Mouse (Mus musculus) embryo, embryonic 11.5 days (tissue): ENCODE results near the gene Retreg1.

ENCODE experiments used
- DNase-seq: peaks from one replicate; pipeline ENCODE4 v3.0.0-alpha.2; 2012; ENCODE audit warnings: low read depth, low spot score

Retreg1 gene

DNA sequence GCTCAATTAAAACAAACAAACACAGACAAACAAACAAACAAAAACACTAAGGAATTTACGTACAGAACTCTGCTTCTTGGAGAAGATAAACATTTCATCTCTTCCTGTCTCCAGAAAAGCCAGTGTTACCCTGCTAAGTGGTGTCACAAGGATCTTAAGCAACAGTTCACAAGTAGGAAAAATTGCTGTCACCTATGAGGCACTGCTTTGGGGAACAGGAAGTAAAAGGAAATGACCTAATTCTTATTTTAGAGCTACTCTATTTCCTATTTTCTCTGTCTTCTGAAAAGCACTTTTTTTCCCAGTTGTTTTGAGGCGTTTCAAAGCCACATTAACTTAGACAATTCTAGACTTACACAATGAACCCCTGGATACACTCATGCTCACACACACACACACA lies 12.6 kb upstream of the Retreg1 start:
- DNase-seq = no peak

DNA sequence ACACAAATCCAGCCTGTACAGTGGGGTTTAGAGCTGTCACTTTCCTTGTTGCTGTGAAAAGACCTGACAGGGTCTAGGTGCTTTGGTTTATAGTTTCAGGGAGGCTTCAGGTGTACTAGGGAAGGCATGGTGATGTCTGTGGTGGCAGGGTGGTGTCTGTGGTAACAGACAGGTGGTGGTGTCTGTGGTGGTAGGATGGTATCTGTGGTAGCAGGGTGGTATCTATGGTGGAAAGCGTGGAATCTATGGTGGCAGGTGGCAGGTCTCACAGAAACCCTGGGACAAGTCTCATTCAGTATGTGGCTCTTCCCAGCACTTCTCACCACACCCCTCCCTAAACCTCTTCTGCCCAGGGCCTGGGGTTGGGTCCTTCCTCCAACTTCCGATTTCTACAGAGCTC lies 8.7 kb upstream of the Retreg1 start:
- DNase-seq = no peak

DNA sequence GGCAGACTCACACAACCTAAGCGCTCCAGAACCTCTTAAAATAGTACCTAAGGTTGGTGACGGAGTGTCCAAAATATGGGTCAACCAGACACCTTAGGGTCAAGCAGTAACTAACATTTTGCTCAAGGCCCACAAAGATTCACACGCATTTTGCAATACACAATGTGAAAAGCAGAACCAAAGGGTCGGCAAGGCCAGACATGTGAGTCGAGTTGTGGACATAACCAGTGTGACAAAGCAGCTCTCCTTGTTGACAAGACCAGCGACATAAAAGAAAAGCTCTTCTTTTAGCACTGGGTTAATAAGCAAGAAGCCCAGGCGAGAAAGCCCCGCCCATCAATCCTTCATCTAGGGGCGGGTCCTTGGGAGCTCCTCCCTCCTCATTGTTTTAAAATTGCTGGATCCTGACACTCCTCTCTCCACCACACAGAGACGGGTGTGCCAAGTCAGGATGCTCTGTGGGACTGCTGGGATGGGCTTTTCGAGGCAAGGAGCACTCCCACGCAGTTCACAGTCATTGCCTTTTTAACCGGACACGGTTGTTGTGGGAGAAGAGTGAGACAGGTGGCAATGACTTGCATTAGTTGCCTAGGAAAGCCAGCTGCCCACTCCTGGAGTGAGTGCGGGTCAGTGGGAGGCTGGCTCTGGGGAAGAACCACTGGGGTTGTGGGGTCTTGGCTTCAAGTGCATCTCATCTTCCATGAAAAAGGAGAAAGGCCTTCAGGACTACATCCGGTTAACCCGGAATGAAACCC lies 7.9 kb upstream of the Retreg1 start:
- DNase-seq = no peak

GRCm38 (mm10) chr15:25842462-25843085 lies 406 bp upstream of the Retreg1 start:
- DNase-seq = no peak

DNA sequence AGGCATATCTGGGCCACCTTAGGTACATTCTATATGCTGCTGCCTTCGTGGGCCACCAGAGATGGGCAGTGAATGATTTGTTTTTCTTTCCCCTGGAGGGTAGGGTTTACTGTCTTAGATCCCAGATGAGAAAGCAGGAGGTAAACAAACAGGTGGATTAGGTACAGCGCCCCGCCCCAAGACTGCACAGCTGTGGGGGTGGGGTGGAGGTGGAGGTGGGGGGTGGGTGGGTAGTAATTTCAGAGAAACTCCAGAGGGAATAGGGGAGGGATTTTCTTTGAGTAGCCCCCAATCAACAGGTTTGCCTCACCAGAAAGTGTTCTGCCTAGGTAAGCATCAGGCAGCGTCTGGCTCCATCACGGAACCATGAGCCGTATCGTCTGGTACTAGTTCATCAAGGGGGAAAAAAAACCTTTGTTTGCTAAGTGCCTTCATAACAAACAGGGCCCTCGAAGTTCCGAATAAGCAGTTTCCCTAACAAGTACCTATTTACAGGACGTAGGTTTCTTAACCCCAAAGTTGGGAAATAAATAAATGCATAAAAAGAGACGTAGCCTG lies 1.1 kb downstream of the Retreg1 start:
- DNase-seq = no peak

DNA sequence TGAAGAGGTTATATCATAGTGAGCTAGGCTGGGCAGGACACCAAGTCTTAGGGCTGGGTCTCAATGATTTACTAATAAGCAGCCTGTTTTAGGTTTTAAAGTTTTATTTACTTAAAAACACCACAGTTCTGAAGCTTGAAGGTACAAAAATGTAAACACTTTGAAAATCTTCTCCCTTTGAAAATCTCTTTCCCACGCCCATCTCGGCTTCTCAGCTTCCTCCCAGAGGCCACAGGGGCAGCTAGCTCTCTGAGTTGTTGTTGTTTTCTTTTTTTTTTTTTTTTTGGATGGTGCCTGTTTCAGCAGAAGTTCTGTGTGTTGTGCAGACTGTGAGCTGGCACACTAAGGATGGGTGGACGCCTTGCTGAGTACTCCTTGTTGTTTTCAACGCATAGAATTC lies 1.8 kb downstream of the Retreg1 start:
- DNase-seq = no peak

DNA sequence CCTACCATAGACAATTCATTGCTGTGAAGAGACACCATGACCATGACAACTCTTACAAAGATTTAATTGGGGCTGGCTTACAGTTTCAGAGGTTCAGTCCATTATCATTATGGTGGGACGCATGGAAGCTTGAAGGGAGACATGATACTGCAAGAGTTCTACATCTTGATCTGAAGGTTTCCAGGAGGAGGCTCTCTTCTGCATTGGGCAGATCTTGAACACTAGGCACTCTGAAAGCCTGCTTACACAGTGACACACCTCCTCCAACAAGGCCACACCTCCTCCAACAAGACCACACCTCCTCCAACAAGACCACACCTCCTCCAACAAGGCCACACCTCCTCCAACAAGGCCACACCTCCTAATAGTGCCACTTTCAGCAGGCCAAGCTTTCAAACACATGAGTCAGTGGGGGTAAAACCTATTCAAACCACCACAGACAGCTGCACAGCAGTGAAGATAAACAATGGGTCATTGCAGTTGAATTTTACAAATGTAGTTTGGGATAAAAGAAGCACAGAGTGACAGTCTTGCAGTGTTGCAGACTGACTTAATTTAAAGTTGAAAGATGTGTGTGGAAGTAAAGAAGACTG lies 4.7 kb downstream of the Retreg1 start:
- no peak for DNase-seq

GRCm38 (mm10) chr15:25850552-25850951 lies 7.6 kb downstream of the Retreg1 start:
- no peak for DNase-seq

DNA sequence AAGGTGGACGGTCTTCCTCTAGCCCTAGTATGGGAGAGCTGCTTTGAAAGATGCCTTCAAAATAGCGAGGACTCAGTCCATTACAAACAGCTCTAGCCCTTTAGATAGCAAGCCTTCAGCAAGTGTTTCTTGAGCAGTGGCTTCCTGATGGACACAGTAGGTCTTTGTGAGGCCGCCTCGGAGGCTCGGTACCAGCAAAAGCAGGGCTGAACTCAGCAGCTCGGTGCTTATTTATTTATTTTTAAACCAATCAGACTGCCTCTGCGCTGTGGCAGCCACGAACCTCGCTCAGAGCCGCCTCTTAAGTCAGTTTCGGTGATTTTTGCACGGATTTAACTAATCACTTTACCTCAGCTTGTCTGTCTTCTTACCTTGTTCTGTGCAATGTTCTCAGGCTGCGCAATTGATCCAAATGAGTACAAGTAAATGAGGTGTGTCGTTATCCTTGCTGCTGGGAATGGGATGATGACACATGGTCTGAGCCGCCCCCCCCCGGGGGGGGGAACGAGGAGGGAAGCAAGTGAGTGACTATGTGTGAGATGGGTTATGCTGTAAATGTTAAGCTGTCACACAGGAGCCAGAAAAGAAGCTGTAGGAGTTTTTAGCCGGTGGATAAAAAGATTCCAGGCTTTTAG lies 11.4 kb downstream of the Retreg1 start:
- no peak for DNase-seq

- no peak for DNase-seq
Measured at GRCm38 (mm10) chr15:25858611-25859058, 15.7 kb downstream of the Retreg1 start.

DNA sequence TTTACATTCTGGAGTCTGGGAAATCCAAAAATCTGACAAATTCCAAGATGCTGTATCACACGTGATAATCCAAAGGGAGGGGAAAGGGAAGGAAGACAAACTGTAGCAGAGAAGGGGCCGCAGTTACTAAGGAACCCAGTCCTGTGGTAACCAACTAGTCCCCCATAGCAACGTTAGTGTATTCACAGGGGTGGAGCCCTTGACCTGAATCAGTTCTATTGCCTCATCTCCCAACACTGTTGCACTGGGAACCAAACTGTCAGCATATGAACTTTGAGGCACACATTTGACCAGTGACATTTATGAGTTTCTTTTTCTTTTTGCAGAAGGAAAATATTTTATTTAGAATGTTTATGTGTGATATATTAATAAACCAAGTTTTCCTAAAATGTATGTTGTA lies 16.5 kb downstream of the Retreg1 start:
- DNase-seq = no peak

- no peak for DNase-seq
Measured at GRCm38 (mm10) chr15:25861900-25862299, 18.9 kb downstream of the Retreg1 start.

- no peak for DNase-seq
Measured at GRCm38 (mm10) chr15:25865605-25866004, 22.6 kb downstream of the Retreg1 start.

DNA sequence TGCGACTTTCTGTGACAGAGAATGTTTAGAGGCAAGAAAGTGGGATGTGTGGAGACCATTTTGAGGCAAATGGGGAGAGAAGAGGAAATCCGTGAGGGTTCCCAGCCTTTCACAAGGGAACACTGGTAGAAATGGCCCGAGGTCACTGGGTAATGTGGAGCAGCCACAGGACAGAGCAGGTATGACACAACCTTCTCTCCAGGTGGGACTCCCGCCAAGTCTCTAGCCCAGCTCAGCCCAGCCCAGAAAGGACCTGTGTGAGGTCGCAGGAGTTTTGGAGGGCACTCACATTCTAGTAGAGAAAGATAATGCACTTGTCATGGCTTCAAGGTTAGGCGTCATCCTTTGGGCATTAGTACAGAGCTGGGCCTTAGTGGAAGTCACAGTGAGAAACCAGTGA lies 23.1 kb downstream of the Retreg1 start:
- no peak for DNase-seq

GRCm38 (mm10) chr15:25869129-25869528 lies 26.1 kb downstream of the Retreg1 start:
- DNase-seq = no peak

DNA sequence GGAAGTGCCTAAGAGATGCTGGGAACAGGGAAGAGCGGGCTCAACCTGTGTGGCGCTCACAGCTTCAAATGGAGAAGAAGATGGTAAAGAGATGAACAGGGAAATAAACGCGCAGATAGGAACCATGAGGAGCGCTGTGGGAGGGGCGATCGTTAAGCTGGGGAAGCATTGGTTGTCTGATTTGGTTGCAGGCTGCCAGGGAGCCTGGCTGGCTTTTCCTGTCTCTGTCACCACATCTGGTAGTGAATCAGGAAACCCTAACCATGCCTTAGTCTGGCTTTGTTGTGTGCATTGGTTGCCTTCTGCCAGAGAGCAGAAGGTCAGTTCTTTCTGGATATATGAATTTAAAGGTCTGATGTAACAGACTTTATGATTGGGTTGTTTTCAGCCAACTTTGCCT lies 28.5 kb downstream of the Retreg1 start:
- DNase-seq = no peak

DNA sequence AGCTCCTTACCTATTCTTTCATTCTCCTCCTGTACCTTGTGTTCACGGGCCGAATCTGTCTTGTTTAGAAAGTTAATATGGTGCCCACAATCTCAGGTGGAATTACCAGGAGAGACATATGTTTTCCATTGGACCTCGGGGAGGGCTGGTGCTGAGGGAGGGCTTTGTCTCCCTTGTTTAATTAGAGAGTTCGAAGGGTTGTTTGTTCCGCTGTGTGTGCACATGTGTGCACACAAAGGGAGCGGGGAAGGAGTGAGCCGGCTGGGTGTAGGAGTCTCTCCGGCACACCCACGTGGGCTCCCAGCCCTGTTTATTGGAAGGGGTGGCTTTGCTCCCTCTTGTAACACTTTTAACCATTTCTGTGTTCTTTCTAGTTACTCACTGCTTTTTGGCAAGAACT lies 29.1 kb downstream of the Retreg1 start:
- no peak for DNase-seq

DNA sequence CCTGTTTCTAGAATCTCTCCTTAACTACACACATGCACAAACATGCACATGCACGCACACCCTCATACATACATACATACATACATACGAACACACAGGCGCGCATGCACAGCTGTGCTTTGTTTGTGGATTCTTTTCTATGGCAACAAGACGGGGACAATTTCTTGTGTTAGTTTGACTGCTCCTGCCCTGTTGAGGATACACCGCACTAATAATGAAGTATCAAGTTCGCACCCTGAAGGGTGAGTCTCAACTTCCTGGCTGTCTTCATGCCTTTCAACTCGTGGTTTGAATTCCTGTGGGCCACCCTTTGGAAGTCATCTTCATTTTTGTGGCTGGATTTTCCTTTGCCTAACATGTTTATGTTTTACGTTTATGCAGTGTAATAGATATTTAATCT lies 29.7 kb downstream of the Retreg1 start:
- DNase-seq = no peak

- DNase-seq = no peak
Measured at GRCm38 (mm10) chr15:25873536-25873935, 30.6 kb downstream of the Retreg1 start.

- DNase-seq = no peak
Measured at GRCm38 (mm10) chr15:25876601-25877161, 33.7 kb downstream of the Retreg1 start.

- no peak for DNase-seq
Measured at GRCm38 (mm10) chr15:25877798-25878197, 34.8 kb downstream of the Retreg1 start.

GRCm38 (mm10) chr15:25879229-25879628 lies 36.2 kb downstream of the Retreg1 start:
- DNase-seq = no peak
